Mouse (Mus musculus) C2C12 (cell line): ENCODE measurements around the gene Snx9.

Experiments
- CEBPB ChIP-seq: IDR thresholded peaks from one replicate; pipeline ENCODE4 v1.6.1; 2011; ENCODE audit warnings: low read depth, mild to moderate bottlenecking, control low read depth, moderate library complexity
- CTCF ChIP-seq: IDR thresholded peaks from one replicate; pipeline ENCODE4 v1.5.1; 2011; ENCODE audit not compliant: control insufficient read depth, insufficient read depth, insufficient read length
- FOSL1 ChIP-seq: IDR thresholded peaks from one replicate; pipeline ENCODE4 v1.8.0; 2011; ENCODE audit warnings: mild to moderate bottlenecking, low read length; ENCODE audit not compliant: poor library complexity, insufficient read depth, severe bottlenecking
- MAX ChIP-seq: IDR thresholded peaks from one replicate; pipeline ENCODE4 v1.6.1; 2011; ENCODE audit warnings: mild to moderate bottlenecking, control low read depth
- MYOD1 ChIP-seq: IDR thresholded peaks from one replicate; pipeline ENCODE4 v1.6.1; 2011; ENCODE audit warnings: low read depth; ENCODE audit not compliant: control insufficient read depth, insufficient read length

GRCm38 (mm10) chr17:5980860-5981259, 139.7 kb downstream of the Snx9 start:
- TF ChIP-seq CEBPB (no peak), CTCF (no peak), FOSL1 (no peak), MAX (no peak), MYOD1 (no peak)
